Mouse (Mus musculus): ENCODE measurements around the gene Xylt1. TPM values are rescaled to one million over a fixed set of nuclear protein-coding genes. Genes with fewer than 3 reads are reported as not detected.
A peak's percentile ranks its signal among the peaks of the same experiment; 100 is the strongest.

Gene Xylt1
- polyA plus RNA-seq, 1 experiment from 2014 or later: 7.9 TPM

DNA sequence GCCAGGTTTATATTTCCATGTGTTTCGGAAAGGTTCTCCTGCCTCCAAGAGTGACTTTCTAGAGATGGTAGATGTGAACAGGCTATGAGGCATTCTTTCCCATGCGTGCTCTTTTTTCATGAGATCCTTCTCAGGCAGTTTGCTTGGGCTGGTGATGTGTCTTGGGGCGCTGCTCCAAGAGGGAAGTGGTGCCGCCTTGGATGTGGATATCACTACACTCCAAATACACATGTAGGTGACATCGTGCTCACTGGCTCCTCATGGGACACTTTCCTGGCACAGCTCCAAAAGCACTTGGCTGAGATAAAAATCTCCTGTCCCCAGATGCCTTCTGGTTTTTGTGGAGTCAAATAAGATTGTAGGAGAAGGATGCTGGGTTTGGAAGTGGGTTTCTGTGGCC, 31.6 kb downstream of the Xylt1 start:
- H3K79me2 ChIP-seq (ENCODE audit: inconsistent target): peaks cover 3% of the 10 kb centered on the region; the same call in 1 of the 2 replicates
- H3K36me3 ChIP-seq (ENCODE audit: inconsistent target): no peaks in the 10 kb centered on the region
- no peak overlapping the region for H3K4me3 ChIP-seq (ENCODE audit: inconsistent target)
- no peak overlapping the region for H3K27ac ChIP-seq
- 79% methylated on average over 5 of the region's 5 CpGs for WGBS (ENCODE audit: missing documents)

DNA sequence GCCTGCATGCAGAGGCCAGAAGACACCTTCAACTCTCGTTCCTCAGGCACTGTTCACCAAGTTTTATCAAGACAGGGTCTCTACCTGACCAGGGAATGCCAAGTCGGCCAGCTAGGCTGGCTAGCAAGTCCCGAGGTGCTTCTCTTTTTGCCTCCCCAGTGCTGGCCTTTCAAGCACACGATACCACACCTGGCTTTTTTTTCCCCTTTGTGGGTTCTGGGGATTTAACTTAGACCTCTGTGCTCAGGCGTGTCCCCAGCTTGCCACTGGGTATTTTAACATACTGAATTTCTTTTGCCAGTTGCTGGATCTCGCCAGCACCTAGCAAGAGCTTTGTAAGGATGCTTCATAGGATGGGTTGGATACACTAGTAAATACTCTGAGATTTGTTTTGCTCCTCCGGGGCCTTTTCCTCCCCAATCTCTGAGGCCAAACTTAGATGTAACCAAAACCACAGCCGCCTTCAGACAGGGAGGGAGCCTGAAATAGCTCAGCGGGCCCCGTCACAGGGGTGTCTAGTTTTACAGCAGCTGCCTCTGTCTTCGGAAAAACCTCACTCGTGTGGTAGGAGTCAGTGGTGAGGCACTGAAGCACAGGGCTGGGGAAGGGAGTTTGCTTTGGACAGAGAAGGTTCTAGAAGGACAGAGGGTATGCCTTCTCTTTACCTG, 33.7 kb downstream of the Xylt1 start:
- WGBS (ENCODE audit: missing documents): 51% methylated on average over 12 of the region's 12 CpGs
- Histone ChIP-seq H3K36me3 (ENCODE audit: inconsistent target) (no peaks in the 10 kb centered on the region), H3K4me3 (ENCODE audit: inconsistent target) (no peak overlapping the region), H3K79me2 (ENCODE audit: inconsistent target) (peaks cover 3% of the 10 kb centered on the region; the same call in 1 of the 2 replicates), H3K27ac (no peak overlapping the region)

- Histone ChIP-seq H3K4me3 (ENCODE audit: inconsistent target) (no peak overlapping the region), H3K79me2 (ENCODE audit: inconsistent target) (peaks cover 3% of the 10 kb centered on the region; the same call in 1 of the 2 replicates), H3K36me3 (ENCODE audit: inconsistent target) (no peaks in the 10 kb centered on the region), H3K27ac (no peak overlapping the region)
- WGBS (ENCODE audit: missing documents): 93% methylated on average over 8 of the region's 8 CpGs
Observed at GRCm38 (mm10) chr7:117415009-117415363, 34.2 kb downstream of the Xylt1 start.

DNA sequence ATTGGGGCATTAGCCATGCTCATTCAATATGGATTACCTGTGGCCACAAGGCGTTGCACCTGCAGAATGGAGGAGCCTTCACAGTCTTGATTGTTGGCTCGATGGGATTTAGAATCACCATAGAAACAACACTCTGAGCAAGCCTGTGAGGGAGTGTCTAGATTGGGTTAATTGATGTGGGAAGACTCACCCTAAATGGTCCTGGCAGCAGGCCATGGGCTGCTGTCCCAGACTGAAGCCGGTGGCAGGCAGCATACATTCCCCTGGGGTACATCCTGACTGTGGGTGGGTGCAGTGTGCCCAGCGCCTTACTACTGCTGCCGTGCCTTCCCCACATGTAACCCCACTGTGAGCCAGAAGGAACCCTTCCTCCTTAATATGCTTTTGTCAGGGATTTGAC, 38.3 kb downstream of the Xylt1 start:
- 83% methylated on average over 5 of the region's 5 CpGs for WGBS (ENCODE audit: missing documents)
- H3K36me3 ChIP-seq (ENCODE audit: inconsistent target): no peaks in the 10 kb centered on the region
- H3K27ac ChIP-seq: no peak overlapping the region
- H3K79me2 ChIP-seq (ENCODE audit: inconsistent target): peaks cover 3% of the 10 kb centered on the region; the same call in 1 of the 2 replicates
- H3K4me3 ChIP-seq (ENCODE audit: inconsistent target): no peak overlapping the region

GRCm38 (mm10) chr7:117419846-117420245, 39.1 kb downstream of the Xylt1 start:
- no peak overlapping the region for H3K4me3 ChIP-seq (ENCODE audit: inconsistent target)
- no peaks in the 10 kb centered on the region for H3K36me3 ChIP-seq (ENCODE audit: inconsistent target)
- WGBS (ENCODE audit: missing documents): 92% methylated on average over 2 of the region's 2 CpGs
- H3K27ac ChIP-seq: no peak overlapping the region
- peaks cover 3% of the 10 kb centered on the region; the same call in 1 of the 2 replicates for H3K79me2 ChIP-seq (ENCODE audit: inconsistent target)

GRCm38 (mm10) chr7:117420301-117420700, 39.5 kb downstream of the Xylt1 start:
- no peak overlapping the region for H3K4me3 ChIP-seq (ENCODE audit: inconsistent target)
- peaks cover 3% of the 10 kb centered on the region; the same call in 1 of the 2 replicates for H3K79me2 ChIP-seq (ENCODE audit: inconsistent target)
- no peaks in the 10 kb centered on the region for H3K36me3 ChIP-seq (ENCODE audit: inconsistent target)
- no peak overlapping the region for H3K27ac ChIP-seq

GRCm38 (mm10) chr7:117420836-117421566, 40.2 kb downstream of the Xylt1 start:
- Histone ChIP-seq H3K79me2 (ENCODE audit: inconsistent target) (peaks cover 3% of the 10 kb centered on the region; the same call in 1 of the 2 replicates), H3K36me3 (ENCODE audit: inconsistent target) (no peaks in the 10 kb centered on the region), H3K27ac (no peak overlapping the region), H3K4me3 (ENCODE audit: inconsistent target) (no peak overlapping the region)
- WGBS (ENCODE audit: missing documents): 84% methylated on average over 10 of the region's 11 CpGs

GRCm38 (mm10) chr7:117424841-117425240, 44.1 kb downstream of the Xylt1 start:
- WGBS (ENCODE audit: missing documents): 91% methylated on average over 4 of the region's 4 CpGs
- Histone ChIP-seq H3K36me3 (ENCODE audit: inconsistent target) (no peaks in the 10 kb centered on the region), H3K79me2 (ENCODE audit: inconsistent target) (no peaks in the 10 kb centered on the region; the same call in 1 of the 2 replicates), H3K4me3 (ENCODE audit: inconsistent target) (no peak overlapping the region), H3K27ac (no peak overlapping the region)

- WGBS (ENCODE audit: missing documents): 92% methylated on average over 3 of the region's 4 CpGs
- Histone ChIP-seq H3K27ac (no peak overlapping the region), H3K36me3 (ENCODE audit: inconsistent target) (no peaks in the 10 kb centered on the region), H3K4me3 (ENCODE audit: inconsistent target) (no peak overlapping the region), H3K79me2 (ENCODE audit: inconsistent target) (no peaks in the 10 kb centered on the region; the same call in 1 of the 2 replicates)
Observed at GRCm38 (mm10) chr7:117426366-117426765, 45.6 kb downstream of the Xylt1 start.

DNA sequence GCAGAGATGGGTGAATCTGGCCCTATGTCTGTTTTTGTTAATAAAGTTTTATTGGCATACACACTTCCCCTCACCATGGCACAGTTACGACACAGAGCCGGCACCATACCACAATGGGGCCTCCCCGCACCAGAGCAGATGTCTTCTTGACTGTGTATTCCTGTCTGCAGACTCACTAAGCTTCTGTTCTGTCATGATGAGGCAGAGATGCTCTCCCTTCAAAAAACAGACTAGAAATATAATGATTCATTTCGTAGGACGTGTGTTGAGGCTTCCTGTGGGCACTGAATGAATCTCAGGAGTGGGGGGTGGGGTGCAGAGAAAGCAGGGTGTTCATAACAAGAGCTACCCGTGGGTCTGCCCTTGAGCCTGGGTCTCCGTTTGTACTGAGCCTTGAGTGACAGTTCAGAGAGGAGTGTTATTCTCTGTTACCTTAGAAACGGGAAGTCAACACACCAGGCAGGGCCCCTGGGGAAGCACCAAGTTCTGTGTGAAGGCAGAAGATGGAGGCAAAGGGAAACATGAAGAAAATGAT, 48.0 kb downstream of the Xylt1 start:
- 23% methylated on average over 8 of the region's 8 CpGs for WGBS (ENCODE audit: missing documents)
- H3K4me3 ChIP-seq (ENCODE audit: inconsistent target): no peak overlapping the region
- peak overlapping the region; percentile 12 for H3K27ac ChIP-seq
- no peaks in the 10 kb centered on the region for H3K36me3 ChIP-seq (ENCODE audit: inconsistent target)
- no peaks in the 10 kb centered on the region; the same call in 1 of the 2 replicates for H3K79me2 ChIP-seq (ENCODE audit: inconsistent target)

DNA sequence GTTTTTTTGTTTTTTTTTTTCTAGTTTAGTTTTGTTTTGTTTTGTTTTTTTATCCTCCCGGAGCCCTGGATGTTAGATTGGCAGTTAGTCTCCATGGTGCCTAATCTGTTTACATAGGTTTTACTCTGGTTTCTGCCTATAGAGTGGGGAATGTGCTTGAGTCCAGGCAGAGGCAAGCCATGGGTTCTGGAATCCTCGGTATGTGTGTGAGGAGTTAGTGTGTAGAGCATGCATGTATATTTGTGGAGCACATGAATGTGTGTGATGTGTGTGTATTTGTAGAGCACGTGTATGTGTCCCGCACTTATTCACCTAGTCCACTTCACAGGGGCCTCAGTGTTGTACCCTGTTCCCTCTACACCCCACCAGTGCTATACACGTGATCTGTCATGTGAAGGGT, 48.7 kb downstream of the Xylt1 start:
- no peaks in the 10 kb centered on the region; the same call in 1 of the 2 replicates for H3K79me2 ChIP-seq (ENCODE audit: inconsistent target)
- H3K27ac ChIP-seq: no peak overlapping the region
- no peaks in the 10 kb centered on the region for H3K36me3 ChIP-seq (ENCODE audit: inconsistent target)

DNA sequence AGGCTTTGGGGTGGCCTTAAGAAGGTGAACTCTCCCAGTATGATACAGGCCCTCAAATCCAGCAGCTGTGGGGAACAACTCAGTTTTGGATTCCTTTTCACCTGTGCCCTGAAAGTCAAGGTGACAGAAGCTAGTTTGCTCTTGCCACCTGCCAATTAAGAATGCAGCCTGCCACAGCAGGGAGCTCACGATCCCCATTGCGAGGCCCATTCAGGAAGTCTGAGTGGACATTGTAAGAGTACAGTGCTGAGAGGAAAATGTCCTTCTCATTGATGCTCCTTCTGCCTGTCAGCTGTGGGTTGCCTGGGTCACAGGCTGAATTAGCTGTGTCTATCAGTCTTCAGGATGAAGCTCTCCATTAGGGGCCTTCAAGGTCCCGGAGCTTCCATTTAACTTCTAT, 49.1 kb downstream of the Xylt1 start:
- Histone ChIP-seq H3K4me3 (ENCODE audit: inconsistent target) (no peak overlapping the region), H3K27ac (no peak overlapping the region), H3K79me2 (ENCODE audit: inconsistent target) (no peaks in the 10 kb centered on the region; the same call in 1 of the 2 replicates), H3K36me3 (ENCODE audit: inconsistent target) (no peaks in the 10 kb centered on the region)
- WGBS (ENCODE audit: missing documents): 96% methylated on average over 3 of the region's 3 CpGs

More for the DNA sequence above, 48.7 kb downstream of the Xylt1 start:
- WGBS (ENCODE audit: missing documents): 97% methylated on average over 5 of the region's 5 CpGs
- H3K4me3 ChIP-seq (ENCODE audit: inconsistent target): no peak overlapping the region

- 76% methylated on average over 5 of the region's 5 CpGs for WGBS (ENCODE audit: missing documents)
- Histone ChIP-seq H3K27ac (no peak overlapping the region), H3K4me3 (ENCODE audit: inconsistent target) (no peak overlapping the region), H3K79me2 (ENCODE audit: inconsistent target) (no peaks in the 10 kb centered on the region; the same call in 1 of the 2 replicates), H3K36me3 (ENCODE audit: inconsistent target) (no peaks in the 10 kb centered on the region)
Observed at GRCm38 (mm10) chr7:117430361-117430935, 49.7 kb downstream of the Xylt1 start.

GRCm38 (mm10) chr7:117433641-117434040, 52.9 kb downstream of the Xylt1 start:
- Histone ChIP-seq H3K27ac (no peak overlapping the region), H3K4me3 (ENCODE audit: inconsistent target) (no peak overlapping the region), H3K79me2 (ENCODE audit: inconsistent target) (no peaks in the 10 kb centered on the region; the same call in 1 of the 2 replicates), H3K36me3 (ENCODE audit: inconsistent target) (no peaks in the 10 kb centered on the region)
- 18% methylated on average over 9 of the region's 9 CpGs for WGBS (ENCODE audit: missing documents)

GRCm38 (mm10) chr7:117435091-117435490, 54.3 kb downstream of the Xylt1 start:
- Histone ChIP-seq H3K36me3 (ENCODE audit: inconsistent target) (no peaks in the 10 kb centered on the region), H3K27ac (no peak overlapping the region), H3K4me3 (ENCODE audit: inconsistent target) (no peak overlapping the region), H3K79me2 (ENCODE audit: inconsistent target) (no peaks in the 10 kb centered on the region; the same call in 1 of the 2 replicates)
- WGBS (ENCODE audit: missing documents): 83% methylated on average over 3 of the region's 3 CpGs

Data from macrophage (primary cell).